Mouse (Mus musculus): ENCODE data around the gene Pcx.
A peak's percentile ranks its signal among the peaks of the same experiment; 100 is the strongest.
"Not testable (repeated sequence)": the region's sequence is repeated elsewhere in the genome, so short reads cannot be mapped to it uniquely, and the experiment has no call there.

Gene Pcx

GRCm38 (mm10) chr19:4586783-4587182 lies 76.5 kb downstream of the Pcx start:
- DNase-seq (ENCODE audit: low spot score in 2 of 2), result not testable (repeated sequence)

DNA sequence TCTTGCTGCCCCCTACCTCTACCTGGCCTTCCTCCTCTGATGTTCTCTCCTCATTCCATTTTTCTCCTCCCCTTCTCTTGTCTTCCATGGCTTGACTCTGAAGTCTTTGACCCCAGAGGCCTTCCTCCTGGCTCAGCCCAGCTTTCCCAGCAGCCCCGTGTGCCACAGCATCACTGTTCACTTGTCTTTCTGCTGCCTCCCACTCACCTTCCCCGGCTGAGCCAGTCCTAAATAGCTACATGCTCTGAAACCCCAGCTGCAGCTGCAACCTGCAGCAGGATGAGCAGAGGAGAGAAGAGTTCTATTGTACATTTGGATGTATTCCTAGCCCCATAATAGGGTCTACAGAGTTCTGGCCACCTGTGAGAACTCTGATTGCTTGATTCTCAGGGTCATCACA lies 77.2 kb downstream of the Pcx start:
- no peak for DNase-seq (ENCODE audit: low spot score in 2 of 2)

GRCm38 (mm10) chr19:4588430-4588829 lies 78.2 kb downstream of the Pcx start:
- no peak for DNase-seq (ENCODE audit: low spot score in 2 of 2)

- DNase-seq (ENCODE audit: low spot score in 2 of 2), result no peak
Measured at GRCm38 (mm10) chr19:4589081-4589480, 78.8 kb downstream of the Pcx start.

DNA sequence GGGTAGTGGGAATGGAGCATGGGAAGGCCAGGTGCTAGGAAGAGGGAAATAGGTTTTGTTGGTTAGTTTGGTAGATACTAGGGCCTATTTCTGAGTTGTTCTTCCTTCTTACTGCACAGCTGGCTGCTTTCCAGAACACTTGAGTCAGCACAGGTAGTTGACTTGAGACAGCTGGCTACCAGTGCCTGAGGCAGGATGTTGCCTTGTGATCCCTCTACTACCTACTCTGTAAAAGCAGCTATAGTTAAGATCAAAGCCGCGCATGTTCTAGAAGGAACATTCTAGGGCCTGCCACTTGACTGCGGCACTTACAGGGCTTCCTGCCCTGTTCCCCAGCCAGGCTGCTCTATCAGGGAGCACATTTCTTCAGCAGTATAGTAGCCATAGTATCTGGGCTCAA lies 79.8 kb downstream of the Pcx start:
- DNase-seq (ENCODE audit: low spot score in 2 of 2), result no peak

DNA sequence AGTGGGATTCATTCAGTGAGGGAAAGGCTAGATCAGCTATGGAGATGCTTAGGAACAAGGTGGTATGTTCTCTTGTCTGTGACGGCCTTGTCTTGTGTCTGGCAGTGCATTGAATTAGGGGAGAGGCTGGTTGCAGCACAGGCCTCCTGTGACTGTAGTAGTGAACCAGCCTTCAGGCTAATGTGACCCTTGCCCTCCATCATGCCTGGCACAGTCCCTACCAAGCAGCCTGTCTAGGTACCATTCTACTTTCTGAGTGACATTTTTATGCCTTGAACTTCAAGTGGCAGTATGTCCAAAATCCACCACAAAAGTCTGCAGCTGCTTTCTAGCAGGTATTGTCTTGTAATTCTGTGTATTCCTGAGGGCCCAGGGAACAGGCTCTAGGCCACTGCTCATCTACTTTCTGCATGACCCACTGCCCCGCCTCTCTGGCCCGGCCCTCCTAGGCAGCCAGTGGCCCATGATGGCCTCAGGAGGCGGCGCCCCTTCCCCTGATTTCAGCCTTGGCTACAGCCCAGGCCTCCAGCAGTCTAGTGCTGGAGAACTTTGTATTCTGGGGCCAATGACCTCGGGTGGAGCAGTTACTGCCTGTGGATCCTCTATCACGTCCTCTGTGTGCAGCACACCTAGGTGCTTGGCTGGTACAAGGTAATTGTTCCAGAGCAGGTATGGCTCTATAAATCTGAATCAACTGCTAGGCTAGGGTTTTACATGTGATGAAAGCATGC lies 83.7 kb downstream of the Pcx start:
- DNase-seq (ENCODE audit: low spot score in 2 of 2), result no peak

DNA sequence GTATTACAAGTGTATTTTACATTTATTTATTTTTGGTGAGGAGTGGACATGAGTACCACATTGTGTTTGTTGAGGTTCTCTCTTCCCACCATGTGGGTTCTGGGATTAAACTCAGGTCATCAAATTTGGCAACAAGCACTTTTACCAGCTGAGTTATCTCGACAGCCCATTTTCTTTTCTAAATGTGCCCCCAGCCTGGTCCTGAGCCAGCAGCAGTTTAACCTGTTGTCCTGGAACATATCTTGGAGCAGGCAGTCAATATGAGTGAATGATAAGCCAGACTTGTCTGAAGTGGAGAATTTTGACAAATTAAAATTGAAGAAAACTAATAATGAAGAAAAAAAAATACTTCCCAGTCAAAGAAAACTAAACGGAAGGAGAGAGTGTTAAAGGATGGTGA lies 85.8 kb downstream of the Pcx start:
- DNase-seq (ENCODE audit: low spot score in 2 of 2), result no peak

DNA sequence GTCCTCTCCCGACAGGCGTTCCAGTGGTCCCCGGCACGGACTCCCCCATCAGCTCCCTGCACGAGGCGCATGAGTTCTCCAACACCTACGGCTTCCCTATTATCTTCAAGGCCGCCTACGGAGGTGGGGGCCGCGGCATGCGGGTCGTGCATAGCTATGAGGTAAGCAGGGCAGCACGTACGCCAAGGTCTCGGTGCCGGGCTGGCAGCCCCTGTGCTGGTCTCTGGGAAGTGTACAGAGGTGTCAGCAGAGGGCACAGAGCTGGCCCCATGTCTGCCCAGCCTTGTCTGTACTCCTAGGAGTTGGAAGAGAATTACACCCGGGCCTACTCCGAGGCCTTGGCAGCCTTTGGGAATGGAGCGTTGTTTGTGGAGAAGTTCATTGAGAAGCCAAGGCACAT lies 92.2 kb downstream of the Pcx start:
- no peak for DNase-seq (ENCODE audit: low spot score in 2 of 2)

GRCm38 (mm10) chr19:4603801-4604723 lies 93.8 kb downstream of the Pcx start:
- DNase-seq (ENCODE audit: low spot score in 2 of 2), result no peak

GRCm38 (mm10) chr19:4605654-4606053 lies 95.4 kb downstream of the Pcx start:
- DNase-seq (ENCODE audit: low spot score in 2 of 2), result no peak

GRCm38 (mm10) chr19:4607406-4607805 lies 97.1 kb downstream of the Pcx start:
- no peak for DNase-seq (ENCODE audit: low spot score in 2 of 2)

GRCm38 (mm10) chr19:4608511-4608910 lies 98.2 kb downstream of the Pcx start:
- DNase-seq (ENCODE audit: low spot score in 2 of 2), result no peak

DNA sequence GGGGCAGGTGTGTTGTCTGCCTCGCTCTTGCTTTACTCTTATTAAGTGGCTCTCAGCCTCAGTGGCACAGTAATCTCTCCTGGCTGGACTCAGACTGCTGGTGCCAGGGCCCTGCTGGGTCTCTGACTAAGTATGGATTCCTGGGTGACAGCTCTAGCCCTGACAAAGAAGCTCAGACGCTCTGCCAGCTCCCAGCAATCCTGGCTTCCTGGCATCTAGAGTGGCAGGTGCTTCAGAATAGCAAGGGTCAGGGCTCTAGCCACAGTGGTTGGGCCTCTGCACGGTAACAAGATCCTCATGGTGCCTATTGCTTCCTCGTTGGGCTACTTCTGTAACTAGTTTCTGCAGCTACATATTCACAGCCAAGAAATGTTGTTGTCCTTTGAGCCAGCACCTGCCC lies 99.8 kb downstream of the Pcx start:
- no peak for DNase-seq (ENCODE audit: low spot score in 2 of 2)

DNA sequence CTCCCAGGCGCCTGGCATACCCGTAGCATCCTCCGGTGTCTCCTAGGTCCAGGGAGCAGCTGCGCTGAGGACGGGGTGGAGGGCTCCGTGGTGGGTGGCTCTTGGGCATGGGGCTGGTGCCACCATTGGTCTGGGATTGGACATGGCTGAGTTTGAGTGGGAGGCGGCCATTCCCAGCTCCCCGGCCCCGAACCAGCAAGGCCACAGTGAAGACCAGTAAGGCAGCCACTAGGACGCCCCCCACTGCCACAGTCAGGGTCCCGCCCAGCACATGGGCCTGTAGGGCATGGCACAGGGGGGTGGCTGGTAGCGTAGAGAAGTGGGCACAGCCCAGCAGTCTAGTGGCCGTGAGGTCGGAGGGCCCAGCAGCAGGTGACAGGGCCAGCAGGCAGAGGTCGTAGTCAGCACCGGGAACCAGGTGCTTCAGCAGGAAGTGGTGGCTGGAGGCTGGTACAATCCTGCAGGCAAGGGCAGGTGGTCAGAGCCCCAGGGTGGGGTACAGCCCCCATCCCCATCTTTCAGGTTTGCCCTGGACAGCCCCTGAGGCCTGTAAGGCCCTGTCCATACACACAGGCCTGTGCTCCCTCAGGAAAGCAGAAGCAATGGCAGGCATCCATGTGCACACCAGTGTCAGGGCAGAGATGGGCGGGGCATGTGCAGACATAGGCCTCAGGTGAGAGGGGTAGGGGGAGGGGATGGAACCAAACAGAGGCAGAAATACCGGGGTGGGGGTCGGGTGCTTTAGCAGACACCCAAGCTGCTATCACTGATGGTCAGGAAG lies 102.1 kb downstream of the Pcx start:
- no peak for DNase-seq (ENCODE audit: low spot score in 2 of 2)

- DNase-seq (ENCODE audit: low spot score in 2 of 2), result no peak
Measured at GRCm38 (mm10) chr19:4613464-4614304, 103.4 kb downstream of the Pcx start.

- no peak for DNase-seq (ENCODE audit: low spot score in 2 of 2)
Measured at GRCm38 (mm10) chr19:4614305-4615150, 104.3 kb downstream of the Pcx start.

GRCm38 (mm10) chr19:4615151-4616093 lies 105.2 kb downstream of the Pcx start, which contains the start of gene Lrfn4:
Gene Lrfn4, minus strand, starts transcription at chr19:4615667.
- DNase-seq (ENCODE audit: low spot score in 2 of 2), result peak; percentile 71 to 87

- DNase-seq (ENCODE audit: low spot score in 2 of 2), result no peak
Measured at GRCm38 (mm10) chr19:4616546-4616945, 106.3 kb downstream of the Pcx start.

DNA sequence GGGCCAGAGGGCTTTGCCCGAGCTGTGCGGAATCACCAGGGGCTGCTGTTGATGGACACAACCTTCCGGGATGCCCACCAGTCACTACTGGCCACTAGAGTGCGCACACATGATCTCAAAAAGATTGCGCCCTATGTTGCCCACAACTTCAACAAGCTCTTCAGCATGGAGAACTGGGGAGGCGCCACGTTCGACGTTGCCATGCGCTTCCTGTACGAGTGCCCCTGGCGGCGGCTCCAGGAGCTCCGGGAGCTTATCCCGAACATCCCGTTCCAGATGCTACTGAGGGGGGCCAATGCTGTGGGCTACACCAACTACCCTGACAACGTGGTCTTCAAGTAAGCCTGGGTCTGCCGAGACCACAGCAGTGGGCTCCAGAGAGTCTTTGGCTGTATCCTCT lies 107.9 kb downstream of the Pcx start:
- peak in 1 of 2 experiments; percentile 50 for DNase-seq (ENCODE audit: low spot score in 2 of 2)

Measured in cerebellum, postnatal 4 days (tissue).